Comparison of ENCODE assay signal across 27 mouse cellular contexts in the genomic region with DNA sequence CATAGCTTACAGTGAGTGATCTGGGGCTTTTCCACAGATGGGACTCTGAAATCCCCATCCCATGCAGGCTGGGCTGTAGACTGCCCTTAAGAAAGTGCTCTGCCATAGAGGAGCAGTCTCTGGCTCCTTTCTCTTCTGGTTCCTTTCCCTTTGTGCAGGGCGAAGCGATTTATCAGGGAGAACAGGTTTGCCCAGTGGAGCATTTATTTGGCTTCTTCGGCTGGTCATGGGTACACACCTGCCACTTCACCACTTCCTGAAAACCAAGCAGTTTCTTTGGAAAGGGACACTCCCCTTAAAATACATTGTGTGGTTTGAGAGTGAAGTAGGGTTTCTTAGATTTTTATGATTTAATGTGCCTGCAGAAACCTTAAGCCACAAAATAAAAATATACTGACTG.
DNase-seq lines count a peak whose midpoint lies in the region; ATAC-seq and TF ChIP-seq lines count a peak whose summit lies in the region.
"Had no signal": no experiment of that assay in that cellular context is flagged by ENCODE, and none has a peak within 500 bp of the region (broad histone marks: within the 10 kb centered on the region; RNA-seq: fewer than 3 reads in every experiment).

No protein-coding gene starts in this region.

- H3K27me3 ChIP-seq in CH12.LX (replicated peaks) = no peaks in the 10 kb centered on the region
- H3K27me3 ChIP-seq in lung, embryonic 16.5 days (ENCODE audit: control insufficient read depth, insufficient read depth, low read depth, low read length) = no peaks in the 10 kb centered on the region
- H3K27me3 ChIP-seq in stomach, embryonic 14.5 days (ENCODE audit: control insufficient read depth, insufficient read depth, low read length) = no peaks in the 10 kb centered on the region
- H3K27me3 ChIP-seq: limb, embryonic 13.5 days; midbrain, embryonic 12.5 days; neural tube, embryonic 12.5 days had no signal

- DNase-seq in lung, adult 18-20 months = peak; percentile 45 to 67
- no peak for DNase-seq in lung, postnatal 14 days
- DNase-seq in CH12.LX (ENCODE audit: extremely low read depth) = no peak
- DNase-seq in right cerebral cortex, postnatal 4 days = no peak
- no peak for DNase-seq in testis, postnatal 10 days (ENCODE audit: low spot score)
- DNase-seq in c-Kit-positive CD71-positive TER-119-positive erythroid progenitor cells, embryonic 14.5 days (ENCODE audit: low spot score) = no peak
- DNase-seq: adrenal gland, postnatal 25 days; cerebellum, adult 18-20 months; cerebellum, postnatal 10 days; gastrocnemius, postnatal 25 days; heart, adult 18-20 months; heart, postnatal 4 days; kidney, postnatal 14 days; thymus, adult 2 months; thymus, postnatal 36 days had no signal

- no peak overlapping the region for H3K27ac ChIP-seq in CH12.LX (ENCODE audit: insufficient read depth, low read depth)
- peak overlapping the region; percentile 90 for H3K27ac ChIP-seq in lung, embryonic 16.5 days (ENCODE audit: low read length)
- peak overlapping the region; percentile 72; the same call in 1 of the 2 replicates for H3K27ac ChIP-seq in stomach, embryonic 14.5 days (ENCODE audit: low read length)
- H3K27ac ChIP-seq: hindbrain, embryonic 14.5 days; left cerebral cortex, adult 2 months; limb, embryonic 13.5 days; midbrain, embryonic 12.5 days; neural tube, embryonic 12.5 days had no signal

- ATAC-seq in lung, embryonic 16.5 days (ENCODE audit: low read depth) = peak; percentile 81
- peak; percentile 86 for ATAC-seq in stomach, embryonic 14.5 days (ENCODE audit: insufficient number of reproducible peaks, insufficient read depth, low FRiP score, low read depth)
- ATAC-seq: forebrain, embryonic 14.5 days; intestine, postnatal 0 days had no signal

- no peak overlapping the region; the same call in 1 of the 2 replicates for H3K4me2 ChIP-seq in CH12.LX (ENCODE audit: insufficient read depth, low read depth, poor library complexity, severe bottlenecking)
- no peak overlapping the region for H3K4me2 ChIP-seq in lung, embryonic 16.5 days (ENCODE audit: low read depth, low read length)
- H3K4me2 ChIP-seq in stomach, embryonic 14.5 days (replicated peaks; ENCODE audit: low read depth, low read length) = no peak overlapping the region
- H3K4me2 ChIP-seq: heart, embryonic 11.5 days; hindbrain, embryonic 14.5 days; limb, embryonic 13.5 days; liver, embryonic 11.5 days; midbrain, embryonic 12.5 days; neural tube, embryonic 12.5 days had no signal

- no peak for TF ChIP-seq CTCF in CH12.LX (conservative IDR thresholded peaks at IDR 0.05 in 1 of 2, IDR thresholded peaks at IDR 0.05 in 1 of 2; ENCODE audit: low read depth in 2 of 2, low read length in 2 of 2)

- H3K4me1 ChIP-seq in CH12.LX (ENCODE audit: control insufficient read depth in 1 of 2, insufficient read depth in 2 of 2) = peaks cover 26 to 70% of the 10 kb centered on the region in 2 experiments
- peaks cover 22% of the 10 kb centered on the region for H3K4me1 ChIP-seq in lung, embryonic 16.5 days (replicated peaks; ENCODE audit: control insufficient read depth, insufficient read depth, low read length)
- 0 out of 2 replicates have a peak, but pooled peaks cover 4% of the 10 kb centered on the region for H3K4me1 ChIP-seq in stomach, embryonic 14.5 days (ENCODE audit: control insufficient read depth, insufficient read depth, low read length)
- H3K4me1 ChIP-seq: limb, embryonic 13.5 days; midbrain, embryonic 12.5 days; neural tube, embryonic 12.5 days had no signal

- no peak overlapping the region for H3K4me3 ChIP-seq in CH12.LX (replicated peaks in 1 of 3; ENCODE audit: low read depth in 2 of 3, low read length in 2 of 3, poor library complexity in 1 of 3)
- H3K4me3 ChIP-seq in lung, embryonic 16.5 days (ENCODE audit: low read length) = no peak overlapping the region
- H3K4me3 ChIP-seq in stomach, embryonic 14.5 days (ENCODE audit: low read depth, low read length) = no peak overlapping the region
- H3K4me3 ChIP-seq: left cerebral cortex, adult 2 months; limb, embryonic 13.5 days; midbrain, embryonic 12.5 days; myocyte; neural tube, embryonic 12.5 days had no signal

- H3K79me2 ChIP-seq in CH12.LX (replicated peaks; ENCODE audit: control insufficient read depth, extremely low read depth, insufficient read depth, poor library complexity, severe bottlenecking) = no peaks in the 10 kb centered on the region

- H3K9ac ChIP-seq in CH12.LX (ENCODE audit: insufficient read depth, low read depth) = no peak overlapping the region
- H3K9ac ChIP-seq in lung, embryonic 16.5 days (ENCODE audit: low read length) = 0 out of 2 replicates have a peak overlapping the region, but pooled peaks have one; percentile 22
- H3K9ac ChIP-seq in stomach, embryonic 14.5 days (replicated peaks; ENCODE audit: low read depth, low read length) = no peak overlapping the region
- H3K9ac ChIP-seq: hindbrain, embryonic 14.5 days; limb, embryonic 13.5 days; midbrain, embryonic 12.5 days; neural tube, embryonic 12.5 days had no signal

- no peak for TF ChIP-seq POLR2A in CH12.LX (IDR thresholded peaks at IDR 0.05; ENCODE audit: low read depth, low read length)

- TF ChIP-seq EP300 in CH12.LX (IDR thresholded peaks at IDR 0.05; ENCODE audit: low read length) = peak; percentile 49; the same call in 1 of the 2 replicates

- 53% methylated on average over 3 of the region's 3 CpGs for WGBS in lung, embryonic 16.5 days
- 84% methylated on average over 3 of the region's 3 CpGs for WGBS in stomach, embryonic 14.5 days

- in situ Hi-C loops in CH12.LX (cut with MboI; ENCODE audit: low pct_ligation_motif_present, low pct_unique_long_range_greater_than_20kb, low sequenced_read_pairs) = no loop called here

- dilution Hi-C loops in CH12.LX (cut with MboI; ENCODE audit: extremely low pct_ligation_motif_present, extremely low pct_unique_long_range_greater_than_20kb, low sequenced_read_pairs) = no loop called here

- no peaks in the 10 kb centered on the region for H3K36me3 ChIP-seq in CH12.LX (replicated peaks in 1 of 2; ENCODE audit: control insufficient read depth in 1 of 2, insufficient read depth in 1 of 2, low read length in 1 of 2)
- no peaks in the 10 kb centered on the region for H3K36me3 ChIP-seq in lung, embryonic 16.5 days (ENCODE audit: control insufficient read depth, insufficient read depth, low read length)
- H3K36me3 ChIP-seq in stomach, embryonic 14.5 days (ENCODE audit: control insufficient read depth, insufficient read depth, low read length) = no peaks in the 10 kb centered on the region
- H3K36me3 ChIP-seq: limb, embryonic 13.5 days; midbrain, embryonic 12.5 days; neural tube, embryonic 12.5 days had no signal

- no peak for TF ChIP-seq RAD21 in CH12.LX (IDR thresholded peaks at IDR 0.05; ENCODE audit: low read depth, low read length)

- no peaks in the 10 kb centered on the region for H3K9me3 ChIP-seq in CH12.LX (replicated peaks; ENCODE audit: low read length)
- no peaks in the 10 kb centered on the region for H3K9me3 ChIP-seq in lung, embryonic 16.5 days (ENCODE audit: control insufficient read depth, low read length)
- H3K9me3 ChIP-seq in stomach, embryonic 14.5 days (ENCODE audit: control insufficient read depth, low read depth, low read length) = no peaks in the 10 kb centered on the region
- H3K9me3 ChIP-seq: limb, embryonic 13.5 days; midbrain, embryonic 12.5 days; neural tube, embryonic 12.5 days had no signal

TF ChIP-seq in CH12.LX, 34 proteins besides CTCF, POLR2A, EP300 and RAD21:
- TF ChIP-seq MAFK (IDR thresholded peaks at IDR 0.05; ENCODE audit: insufficient replicate concordance, low read length) = no peak
- TF ChIP-seq MEF2A (IDR thresholded peaks at IDR 0.05; ENCODE audit: borderline replicate concordance, low read depth, low read length) = peak; percentile 45; the same call in 1 of the 2 replicates
- TF ChIP-seq ELF1 (IDR thresholded peaks at IDR 0.05; ENCODE audit: low read depth, low read length) = peak; percentile 22
- no peak for TF ChIP-seq GABPA (IDR thresholded peaks at IDR 0.05; ENCODE audit: insufficient replicate concordance, low read depth, low read length)
- peak; percentile 47; the same call in 1 of the 2 replicates for TF ChIP-seq MAZ (IDR thresholded peaks at IDR 0.05; ENCODE audit: low read depth, low read length)
- TF ChIP-seq MXI1 (IDR thresholded peaks at IDR 0.05; ENCODE audit: low read depth, low read length) = no peak
- TF ChIP-seq ETS1 (conservative IDR thresholded peaks at IDR 0.05; ENCODE audit: low read depth, low read length) = peak; percentile 26; the same call in 1 of the 2 replicates
- TF ChIP-seq UBTF (IDR thresholded peaks at IDR 0.05; ENCODE audit: low read depth, low read length) = no peak
- TF ChIP-seq RCOR1 (conservative IDR thresholded peaks at IDR 0.05; ENCODE audit: low read depth, low read length) = 0 out of 2 replicates have a peak, but pooled peaks have one; percentile 43

Comparison
In these comparisons a context has a peak if more than half of its experiments do, and no peak if none do; other contexts are left out.
1. DNase-seq: peak in lung, adult 18-20 months (2 of 2); none in lung, postnatal 14 days (single experiment), CH12.LX (single experiment), right cerebral cortex, postnatal 4 days (single experiment), testis, postnatal 10 days (single experiment) and c-Kit-positive CD71-positive TER-119-positive erythroid progenitor cells, embryonic 14.5 days (single experiment).